Mouse (Mus musculus) heart, adult 9 months (tissue): ENCODE results near the gene Ctnnd1.
"Not testable (repeated sequence)": the region's sequence is repeated elsewhere in the genome, so short reads cannot be mapped to it uniquely, and the experiment has no call there.

Experiments
- DNase-seq, 2 experiments: peaks; one replicate each; pipeline ENCODE4 v3.0.0; 2022; ENCODE audit warnings: low spot score in 2 of 2

The Ctnnd1 gene

GRCm38 (mm10) chr2:84650464-84651195 lies at the start of gene Ctnnd1:
Ctnnd1 (minus strand) TSS chr2:84650765.
- peak; percentile 92 to 93 for DNase-seq

DNA sequence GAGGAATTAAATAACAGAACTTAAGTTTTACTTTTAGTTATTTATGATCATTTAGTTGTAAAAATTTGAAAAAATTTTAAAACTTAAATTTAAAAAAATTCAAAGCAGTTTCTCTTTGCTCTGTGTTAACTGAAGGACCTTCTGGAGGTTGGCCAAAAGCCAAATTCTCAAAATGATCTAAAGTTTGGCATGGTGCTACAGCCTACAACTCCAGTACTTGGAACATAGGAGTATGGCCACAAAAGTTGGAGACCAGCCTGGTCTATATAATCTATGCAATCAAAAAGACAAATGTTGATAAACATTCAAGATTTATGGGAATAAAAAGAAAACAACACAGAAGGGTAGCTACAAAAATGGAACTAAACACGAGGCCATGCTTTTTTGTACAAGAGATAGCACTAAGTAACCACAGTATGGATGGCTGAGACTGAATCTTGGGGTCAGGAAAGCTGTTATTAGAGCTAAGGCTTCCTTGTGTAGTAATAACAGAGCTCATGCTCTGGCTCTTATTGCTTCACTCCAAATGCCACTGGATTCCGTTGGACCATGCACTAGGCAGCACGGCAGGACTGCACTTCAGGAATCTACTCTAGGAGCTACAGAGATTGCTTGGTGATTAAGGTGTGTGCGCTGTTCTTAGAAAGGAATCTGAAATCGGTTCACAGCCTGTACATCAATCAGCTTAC lies 44.6 kb upstream of the Ctnnd1 start:
- DNase-seq, result no peak

- DNase-seq, result no peak
Measured at GRCm38 (mm10) chr2:84690050-84690449, 39.5 kb upstream of the Ctnnd1 start.

GRCm38 (mm10) chr2:84688080-84688844 lies 37.7 kb upstream of the Ctnnd1 start:
- no peak for DNase-seq

DNA sequence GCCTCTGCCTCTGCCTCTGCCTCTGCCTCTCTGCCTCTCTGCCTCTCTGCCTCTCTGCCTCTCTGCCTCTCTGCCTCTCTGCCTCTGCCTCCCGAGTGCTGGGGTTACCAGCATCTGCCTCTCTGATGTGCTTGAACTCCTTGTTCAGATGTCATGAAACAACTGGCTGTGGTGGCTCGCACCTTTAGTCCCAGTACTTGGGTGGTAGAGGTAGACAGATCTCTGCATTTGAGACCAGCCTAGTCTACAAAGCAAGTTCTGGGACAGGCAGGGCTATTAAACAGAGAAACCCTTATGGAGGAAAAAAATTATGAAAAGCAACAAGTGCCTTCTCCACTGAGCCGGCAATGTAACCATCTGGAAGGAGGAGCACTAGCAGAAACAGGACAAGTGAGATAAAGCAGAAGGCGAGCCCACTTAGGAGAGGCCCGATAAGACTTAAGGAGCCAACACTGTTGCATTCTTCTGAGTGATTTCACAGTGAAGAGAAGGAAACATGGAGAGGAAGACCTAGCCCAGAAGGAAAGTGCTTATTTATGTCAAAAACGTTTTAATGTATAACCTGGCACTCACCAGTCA lies 32.1 kb upstream of the Ctnnd1 start:
- DNase-seq, result no peak

GRCm38 (mm10) chr2:84679016-84679415 lies 28.5 kb upstream of the Ctnnd1 start, which contains the start of gene Tmx2:
Tmx2 (minus strand) TSS chr2:84679140.
- no peak for DNase-seq

DNA sequence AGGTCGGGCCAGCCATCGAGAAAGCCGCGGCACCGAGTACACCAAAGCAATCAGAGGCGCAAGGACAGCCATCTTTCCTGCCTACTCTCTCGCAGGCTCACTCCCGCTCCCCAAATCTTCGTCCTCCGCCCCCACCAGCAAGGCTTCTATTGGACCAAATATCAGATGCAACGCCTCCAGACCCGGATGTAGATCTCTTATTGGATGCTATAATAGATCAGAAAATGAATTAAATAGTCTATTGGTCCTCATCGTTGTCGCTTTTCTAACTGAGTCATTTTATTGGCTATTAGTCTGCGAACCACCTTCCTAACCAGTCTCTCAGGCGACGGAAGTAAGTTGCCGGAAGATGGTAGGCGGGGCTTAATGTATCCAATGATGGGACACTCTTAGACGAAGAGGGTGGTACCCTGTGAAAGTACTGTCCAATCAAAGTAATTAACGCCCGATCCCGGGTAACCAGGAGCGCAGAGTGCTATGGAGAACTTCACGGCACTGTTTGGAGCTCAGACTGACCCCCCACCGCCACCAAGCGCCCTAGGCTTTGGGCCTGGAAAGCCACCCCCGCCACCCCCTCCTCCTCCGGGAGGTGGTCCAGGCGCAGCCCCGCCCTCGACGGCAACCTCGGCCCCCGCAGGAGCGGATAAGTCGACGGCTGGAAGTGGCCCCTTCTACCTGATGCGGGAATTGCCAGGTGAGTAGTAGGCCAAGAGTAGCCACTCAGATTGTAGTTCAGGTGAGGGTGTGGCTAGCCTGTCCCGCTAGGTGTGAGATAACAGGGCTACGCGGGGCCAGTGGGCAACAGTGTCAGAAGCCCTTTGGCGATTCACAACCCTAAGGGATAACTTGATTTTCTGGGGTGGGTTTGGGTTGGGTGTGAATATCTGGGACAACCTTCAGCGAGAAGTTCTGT lies 27.7 kb upstream of the Ctnnd1 start, which contains the start of the genes Gm28635 and Med19:
Gene Gm28635 (minus strand): TSS at position 74 of the 913 bp plus-strand sequence.
Gene Med19 (plus strand): TSS at position 435 of the 913 bp plus-strand sequence.
- peak; percentile 99 to 100 for DNase-seq

DNA sequence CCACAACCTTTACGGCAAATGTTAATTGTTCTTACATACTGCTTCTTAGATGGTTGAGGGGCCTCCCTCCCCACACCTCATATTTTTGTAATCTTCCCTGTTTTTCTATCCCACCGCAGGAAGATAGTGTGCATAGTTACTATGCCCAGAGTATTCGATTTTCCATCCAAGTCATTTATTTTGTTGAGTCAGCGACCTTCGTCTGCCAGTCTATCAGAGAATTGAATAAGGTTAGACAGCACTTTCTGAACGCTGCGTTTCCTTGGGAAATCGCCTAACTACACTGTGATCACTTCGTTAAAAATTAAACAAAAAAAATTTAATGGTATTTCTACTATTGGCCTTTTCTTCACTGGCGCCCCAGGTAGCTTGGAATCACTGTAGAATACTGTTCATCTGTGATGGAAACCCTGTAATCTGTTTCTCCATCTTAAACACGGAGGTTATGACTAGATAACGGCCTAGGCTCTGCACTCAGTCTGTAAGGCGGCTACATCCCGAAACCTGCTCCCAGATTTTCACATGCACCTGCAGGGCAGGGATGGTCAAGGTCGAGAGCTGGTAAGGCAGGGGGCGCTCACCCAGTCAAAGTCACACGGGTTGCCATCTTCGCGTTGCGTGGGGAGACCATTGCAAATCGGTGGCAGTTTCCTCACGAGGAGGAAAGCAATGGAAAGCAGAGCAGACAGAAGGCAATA lies 26.9 kb upstream of the Ctnnd1 start:
- no peak for DNase-seq

DNA sequence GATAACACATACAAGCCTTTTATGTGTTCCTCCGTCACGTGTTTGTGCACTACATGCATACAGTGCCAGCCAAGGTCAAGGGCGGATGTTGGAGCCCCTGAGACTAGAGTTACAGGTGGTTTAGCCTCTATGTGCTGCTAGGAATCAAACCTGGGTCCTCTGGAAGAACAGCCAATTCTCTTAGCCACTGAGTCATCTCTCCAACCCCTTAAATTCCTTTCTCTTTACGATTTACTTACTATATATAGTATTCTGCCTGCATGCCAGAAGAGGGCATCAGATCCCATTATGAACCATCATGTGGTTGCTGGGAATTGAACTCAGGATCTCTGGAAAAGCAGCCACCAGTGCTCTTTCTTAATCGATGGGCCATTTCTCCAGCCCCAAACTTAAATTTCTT lies 21.0 kb upstream of the Ctnnd1 start:
- DNase-seq, result not testable (repeated sequence)

GRCm38 (mm10) chr2:84670569-84670933 lies 20.0 kb upstream of the Ctnnd1 start, which contains the start of gene Selenoh:
Selenoh (minus strand) TSS chr2:84670770.
- peak; percentile 81 to 83 for DNase-seq

DNA sequence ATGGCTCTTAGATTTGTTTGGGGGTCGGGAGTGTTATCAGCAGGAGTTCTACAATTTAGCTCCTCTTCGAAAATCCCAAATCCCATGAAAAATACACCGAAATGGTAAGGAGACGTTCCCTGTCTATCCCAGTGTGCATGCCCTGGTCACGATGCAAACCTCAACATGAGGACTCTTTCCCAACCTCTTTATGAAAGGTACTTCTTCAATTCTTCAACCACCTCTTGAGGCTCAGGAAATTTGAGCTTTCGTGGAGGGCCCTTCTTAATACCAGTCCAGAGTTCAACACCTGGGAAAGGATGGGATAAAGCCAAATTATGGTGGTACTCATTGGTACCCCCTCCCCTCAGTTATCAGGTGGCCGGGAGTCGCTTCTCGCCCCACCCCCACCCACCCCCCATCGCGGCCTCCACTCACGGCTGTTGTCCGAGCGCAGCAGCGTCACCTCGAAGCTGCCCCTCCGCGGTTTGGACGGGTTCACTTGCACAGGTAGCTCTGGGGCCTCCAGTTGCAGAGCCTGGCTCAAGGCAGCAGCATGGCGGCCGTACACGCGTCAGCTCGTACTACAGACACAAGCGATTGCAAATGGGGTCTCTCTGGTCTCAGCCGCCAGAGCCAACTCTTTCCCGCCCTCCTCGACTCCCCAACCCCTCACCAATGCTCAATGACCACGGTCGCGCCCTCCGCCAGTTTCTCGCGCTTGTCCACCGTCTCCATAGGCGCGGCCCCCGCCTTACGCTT lies 19.4 kb upstream of the Ctnnd1 start:
- no peak for DNase-seq

GRCm38 (mm10) chr2:84666081-84666480 lies 15.5 kb upstream of the Ctnnd1 start:
- DNase-seq, result no peak

- peak in 1 of 2 experiments; percentile 28 for DNase-seq
Measured at GRCm38 (mm10) chr2:84662866-84663265, 12.3 kb upstream of the Ctnnd1 start.

DNA sequence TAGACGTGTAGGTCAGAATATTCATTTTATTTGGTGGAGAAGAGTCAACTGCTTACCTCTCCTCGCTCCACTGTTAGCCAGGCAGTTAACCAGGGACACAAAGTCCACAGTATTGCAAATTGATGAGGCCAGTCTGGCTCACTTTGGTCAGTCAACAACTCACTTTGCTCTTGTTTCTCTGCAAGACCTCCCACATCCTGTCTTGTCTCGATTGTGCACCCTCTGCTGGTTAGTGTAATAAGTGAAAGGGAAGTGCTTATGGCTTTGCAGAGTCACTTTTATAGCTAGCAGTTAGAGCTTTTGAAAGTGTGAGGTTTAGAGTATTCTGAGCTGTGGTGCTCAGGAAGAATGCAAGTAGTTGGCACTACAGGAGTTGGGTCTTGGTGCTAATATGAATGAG lies 9.7 kb upstream of the Ctnnd1 start:
- DNase-seq, result peak; percentile 40 to 58

DNA sequence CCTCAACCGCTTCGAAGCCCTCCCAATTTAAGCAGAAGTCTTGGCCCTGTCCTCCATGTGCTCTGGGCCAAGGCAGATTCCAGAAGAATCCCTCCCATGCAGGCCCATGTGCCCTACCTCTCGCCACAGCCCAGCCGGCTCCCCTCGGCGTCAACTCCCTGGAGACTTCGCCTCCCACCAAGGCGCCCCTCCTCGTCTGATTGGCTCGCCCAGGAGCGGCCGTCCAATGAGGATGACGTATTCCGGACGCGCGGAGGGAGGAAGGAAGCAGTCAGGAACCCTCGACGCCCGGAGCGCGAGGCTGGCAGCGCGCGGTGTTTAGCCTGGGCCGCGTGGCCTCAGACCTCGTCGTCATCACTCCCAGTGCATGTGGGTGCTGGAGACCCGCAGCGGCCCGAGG lies 8.2 kb upstream of the Ctnnd1 start, which contains the start of gene Btbd18:
Gene Btbd18 (plus strand): TSS at position 274 of the 400 bp plus-strand sequence.
- DNase-seq, result no peak

DNA sequence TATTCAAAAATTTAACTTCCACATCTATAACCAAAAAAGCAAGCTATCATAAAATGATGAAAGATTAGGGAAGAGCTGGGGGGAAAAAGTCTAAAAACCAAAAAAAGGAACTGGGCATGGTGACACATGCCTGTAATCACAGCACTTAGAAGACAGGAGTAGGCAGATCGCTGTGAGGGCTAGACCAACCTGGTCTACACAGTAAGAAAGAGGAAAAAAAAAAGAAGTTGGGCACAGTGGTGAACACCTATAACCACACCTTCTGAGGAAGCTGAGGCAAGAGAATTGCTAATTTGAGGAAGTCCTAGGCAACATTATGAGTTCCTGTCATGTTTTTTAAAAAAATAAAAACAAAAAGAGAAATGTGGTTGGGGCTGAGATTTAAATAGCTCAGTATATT lies 5.3 kb upstream of the Ctnnd1 start:
- DNase-seq, result no peak

GRCm38 (mm10) chr2:84653354-84653753 lies 2.8 kb upstream of the Ctnnd1 start:
- DNase-seq, result no peak

GRCm38 (mm10) chr2:84649674-84650073 lies 891 bp downstream of the Ctnnd1 start:
- peak; percentile 27 to 38 for DNase-seq

DNA sequence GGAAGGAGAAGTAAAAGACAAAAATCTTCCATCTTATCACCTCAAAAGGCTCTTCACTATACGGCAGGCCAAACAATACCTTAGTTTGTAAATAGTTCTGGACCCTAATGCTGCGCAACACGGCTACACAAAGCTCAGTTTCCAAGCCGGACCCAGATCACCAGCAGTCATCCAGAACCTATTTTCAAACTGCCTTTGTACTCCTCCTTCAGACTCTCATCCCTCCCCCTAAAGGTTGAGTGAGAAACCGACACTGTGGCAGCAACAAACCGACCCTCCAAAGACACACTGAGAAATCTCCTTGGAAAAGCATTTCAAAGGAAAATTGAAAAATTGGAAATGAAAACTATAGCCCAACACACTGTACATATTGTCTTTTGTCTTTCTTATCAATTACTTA lies 2.2 kb downstream of the Ctnnd1 start:
- DNase-seq, result no peak
